Mouse (Mus musculus) T-helper 1 cell (primary cell): ENCODE measurements around the gene Syde2.

ENCODE experiments used
- in situ Hi-C: fragments of 300-600 bp; cut with MboI, MseI; formaldehyde crosslinking; loops from one replicate; pipeline ENCODE4 v1.15.1; 2025; ENCODE audit warnings: high pct_unique_total_duplicates

The Syde2 gene

DNA sequence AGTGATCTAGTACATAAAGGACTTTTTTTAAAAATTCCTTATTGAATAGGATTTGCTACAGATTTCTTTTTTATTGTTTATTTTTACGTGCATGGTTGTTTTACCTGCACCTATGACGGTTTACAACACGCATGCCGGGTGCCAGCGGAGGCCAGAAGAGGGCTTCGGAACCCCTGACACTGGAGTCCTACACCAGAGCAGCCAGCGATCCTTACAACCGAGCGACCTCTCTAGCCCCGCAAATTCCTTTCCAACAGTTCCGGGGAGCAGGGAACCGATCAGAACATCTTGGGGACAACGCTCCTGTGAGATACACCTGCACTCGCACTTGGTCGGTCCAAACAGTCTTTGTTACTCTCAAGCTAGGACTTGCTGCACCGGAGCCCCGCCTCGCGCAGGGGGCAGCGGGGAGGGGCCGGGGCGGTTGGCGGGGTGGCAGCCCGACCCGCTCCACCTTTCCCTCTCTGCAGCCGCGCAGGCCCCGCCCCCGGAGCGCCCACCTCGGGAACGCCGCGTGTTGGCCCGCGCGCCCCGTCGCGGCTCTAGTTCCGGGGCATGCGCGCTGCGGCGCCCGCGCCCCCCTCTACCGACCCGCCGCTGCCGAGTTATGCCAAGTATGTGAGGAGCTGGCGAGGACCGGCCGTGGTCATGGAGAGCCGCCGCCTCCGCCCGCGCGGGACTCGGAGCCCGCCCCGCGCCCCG lies at the start of gene Syde2:
Gene Syde2, plus strand, starts transcription at position 603 of the 702 bp plus-strand sequence.
- in situ Hi-C loops = loop anchor here (5.0 kb wide), 1 partner anchor 35 kb away; no protein-coding TSS in a partner anchor

DNA sequence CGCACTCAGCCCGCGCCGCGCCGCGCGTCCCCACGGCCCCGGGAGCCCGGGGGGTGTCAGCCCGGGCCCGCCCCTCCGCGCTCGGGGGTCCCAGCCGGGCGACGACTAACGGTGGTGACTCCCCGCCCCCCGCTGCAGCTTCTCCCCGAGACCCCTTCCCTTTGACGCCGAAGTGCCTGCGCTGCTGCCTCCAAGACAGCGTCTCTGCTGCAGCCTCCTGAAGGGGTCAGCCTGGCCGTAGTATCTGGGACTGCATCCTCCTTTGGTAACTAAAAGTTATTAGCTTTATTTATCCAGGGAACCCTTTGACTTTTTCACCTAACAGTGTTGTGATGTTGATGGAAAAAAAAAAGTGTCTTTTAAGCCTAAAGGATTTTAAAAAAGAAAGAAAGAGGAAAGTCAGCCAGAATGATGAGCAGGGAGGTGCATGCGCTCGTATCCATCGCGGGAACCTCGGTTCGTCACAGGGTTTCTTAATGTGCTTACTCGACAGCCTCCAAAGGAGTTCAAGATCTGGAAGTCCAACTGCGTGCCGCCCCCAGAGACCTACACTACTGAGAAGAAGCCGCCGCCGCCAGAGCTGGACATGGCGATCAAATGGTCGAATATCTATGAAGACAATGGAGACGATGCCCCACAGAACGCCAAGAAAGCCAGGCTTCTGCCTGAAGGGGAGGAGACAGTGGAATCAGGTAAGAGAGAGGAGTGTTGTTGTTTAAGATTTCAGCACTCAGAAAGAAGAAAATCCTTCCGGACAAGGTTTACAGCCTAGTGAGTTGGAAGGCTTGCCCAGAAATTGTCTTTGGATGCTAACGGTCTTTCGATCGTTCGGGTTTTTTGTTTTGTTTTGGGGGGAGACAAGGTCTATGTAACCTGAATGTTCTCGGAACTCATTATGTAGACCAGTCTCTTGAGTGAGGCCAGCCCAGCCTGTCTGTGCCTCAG lies 49.0 kb upstream of the Syde2 start:
- in situ Hi-C loops = no loop called here

DNA sequence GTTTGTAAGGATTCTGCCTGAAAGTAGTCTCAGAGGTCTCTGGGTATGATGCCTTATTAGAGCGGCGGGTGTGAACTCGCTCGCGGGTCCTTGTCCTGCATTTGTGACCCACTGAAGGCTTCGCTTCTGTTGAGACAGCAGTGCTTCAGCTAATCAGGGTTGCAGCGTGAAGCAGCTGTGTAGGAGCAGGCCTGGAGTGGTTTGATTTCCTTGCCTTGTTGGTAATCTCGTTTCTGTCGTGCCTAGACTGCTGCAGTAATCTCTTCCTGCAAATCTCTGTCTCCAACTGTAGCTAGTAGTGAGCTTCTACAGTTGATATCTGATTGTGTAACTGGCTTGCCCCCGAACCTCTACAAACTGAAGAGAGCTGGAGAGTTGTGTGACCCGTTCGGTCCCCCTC lies 48.3 kb upstream of the Syde2 start:
- in situ Hi-C loops = no loop called here

DNA sequence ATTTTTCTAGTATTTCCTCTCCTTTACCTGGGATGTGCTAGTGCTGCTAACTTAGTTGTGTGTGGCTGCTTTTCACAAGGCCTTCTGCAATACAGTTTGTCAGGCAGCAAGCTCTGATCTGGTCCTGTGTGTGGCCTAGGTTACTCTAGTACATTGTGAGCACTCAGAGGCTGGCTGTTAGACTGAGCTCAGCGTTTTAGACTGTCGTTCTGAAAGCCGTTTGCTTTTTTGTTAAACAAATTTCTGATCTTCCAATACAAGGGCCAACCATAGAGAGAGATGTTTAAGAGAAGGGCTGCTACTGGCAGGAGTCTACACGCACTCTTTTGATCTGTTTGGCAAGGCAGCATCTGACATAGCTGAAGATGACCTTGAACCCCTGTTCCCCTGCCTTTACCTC lies 47.7 kb upstream of the Syde2 start:
- in situ Hi-C loops = no loop called here

DNA sequence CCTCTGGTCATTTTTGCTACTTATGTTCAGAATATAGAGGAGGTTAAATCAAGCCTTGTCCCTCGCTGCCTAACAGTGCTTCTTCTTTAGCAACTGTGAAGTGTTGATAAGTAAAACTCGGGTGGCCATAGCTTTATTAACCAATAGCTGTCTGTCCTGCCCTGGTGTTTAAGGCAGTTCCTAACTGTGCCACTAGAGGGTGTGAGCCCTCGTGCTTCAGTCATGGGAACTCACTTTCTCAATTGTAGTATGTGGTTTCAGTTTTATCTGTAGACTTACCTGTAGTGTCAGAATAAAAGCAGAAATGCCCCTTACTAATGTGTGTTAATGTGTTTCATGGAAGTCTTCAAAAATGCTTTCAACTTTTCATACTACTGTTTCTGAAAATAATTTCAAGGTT lies 45.7 kb upstream of the Syde2 start:
- in situ Hi-C loops = no loop called here

DNA sequence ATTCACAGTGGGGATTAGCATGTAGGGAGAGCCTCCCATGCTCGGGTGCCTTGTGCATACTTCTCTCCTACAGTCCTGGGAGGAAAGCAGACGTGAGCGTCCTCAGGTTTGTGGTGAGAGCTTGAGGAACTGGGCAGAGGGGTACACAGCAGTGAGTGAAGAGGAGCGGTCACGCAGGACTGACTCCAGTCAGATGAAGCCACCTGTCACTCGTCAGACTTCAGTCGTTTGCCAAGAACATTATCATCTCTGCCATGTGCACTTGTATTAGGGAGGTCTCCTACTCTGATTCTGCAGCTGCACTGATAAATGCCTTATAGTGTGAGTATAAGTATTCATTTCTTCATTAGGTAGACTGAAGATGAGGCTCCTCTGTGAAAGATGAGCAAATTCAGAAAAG lies 43.3 kb upstream of the Syde2 start:
- in situ Hi-C loops = no loop called here

DNA sequence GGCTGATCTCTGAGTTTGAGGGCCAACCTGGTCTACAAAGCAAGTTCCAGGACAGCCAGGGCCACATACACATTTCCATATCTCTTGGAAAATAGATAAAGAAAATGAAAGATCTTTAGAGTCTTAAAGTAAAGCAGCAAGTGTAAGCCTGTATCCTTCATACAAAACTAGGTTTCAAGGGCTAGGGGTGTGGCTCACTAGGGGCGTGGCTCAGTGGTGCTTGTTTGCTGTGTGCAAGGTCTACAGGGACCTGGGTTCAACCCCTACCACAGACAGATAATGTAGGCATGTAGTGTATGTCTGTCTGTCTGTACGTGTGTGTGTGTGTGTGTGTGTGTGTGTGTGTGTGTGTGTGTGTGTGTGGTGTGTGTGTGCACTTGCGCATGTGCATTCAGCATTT lies 41.8 kb upstream of the Syde2 start:
- in situ Hi-C loops = loop anchor here (5.0 kb wide), 1 partner anchor 231 kb away; no protein-coding TSS in a partner anchor

DNA sequence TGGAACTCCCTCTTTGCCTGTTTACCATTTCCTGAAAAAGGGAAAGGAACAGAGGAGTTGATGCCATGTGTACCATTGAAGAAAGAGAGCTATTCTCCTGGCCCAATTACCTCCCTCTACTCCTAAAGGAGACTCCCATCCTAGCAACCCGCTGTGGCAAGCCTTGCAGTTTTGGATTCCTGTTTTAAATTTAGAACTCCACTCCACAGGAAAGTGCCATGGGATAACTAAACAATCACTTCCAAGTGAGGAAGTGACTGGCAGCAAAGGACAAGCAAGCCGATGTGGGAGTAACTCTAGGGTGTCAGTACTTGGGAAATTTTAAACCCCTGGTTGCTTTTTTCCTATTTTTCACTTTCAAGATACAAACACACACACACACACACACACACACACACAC lies 41.0 kb upstream of the Syde2 start:
- in situ Hi-C loops = loop anchor here (5.0 kb wide), 1 partner anchor 231 kb away; no protein-coding TSS in a partner anchor

DNA sequence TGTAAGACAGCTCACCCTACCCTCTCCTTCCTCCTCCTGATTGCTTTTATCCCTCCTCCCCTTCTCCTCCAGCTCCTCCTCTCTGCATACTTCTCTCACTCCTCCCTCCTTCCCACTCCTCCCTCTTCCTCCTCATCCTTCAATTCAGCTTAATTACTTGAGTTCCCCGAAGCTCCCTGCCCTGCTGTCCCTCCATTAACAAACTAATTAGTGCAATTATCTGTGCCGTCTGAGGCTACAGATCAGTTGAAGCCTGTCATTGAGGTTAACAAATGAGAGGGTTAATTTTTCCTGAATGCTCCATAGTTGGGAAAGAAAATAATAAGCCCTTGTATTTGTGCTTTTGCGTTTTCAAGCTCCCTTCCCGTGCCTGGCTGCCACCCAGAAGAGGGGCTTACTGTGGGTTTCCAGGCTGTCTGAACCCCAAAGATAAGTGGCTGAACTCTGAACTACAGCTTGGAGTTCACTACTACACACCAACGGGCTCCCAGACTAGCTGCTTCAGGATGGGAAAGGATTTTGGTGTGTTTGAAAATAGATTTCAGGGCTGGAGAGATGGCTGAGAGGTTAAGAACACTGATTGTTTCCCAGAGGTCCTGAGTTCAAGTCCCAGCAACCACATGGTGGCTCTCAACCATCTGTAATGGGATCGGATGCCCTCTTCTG lies 40.0 kb upstream of the Syde2 start:
- in situ Hi-C loops = loop anchor here (5.0 kb wide), 1 partner anchor 230 kb away; no protein-coding TSS in a partner anchor

DNA sequence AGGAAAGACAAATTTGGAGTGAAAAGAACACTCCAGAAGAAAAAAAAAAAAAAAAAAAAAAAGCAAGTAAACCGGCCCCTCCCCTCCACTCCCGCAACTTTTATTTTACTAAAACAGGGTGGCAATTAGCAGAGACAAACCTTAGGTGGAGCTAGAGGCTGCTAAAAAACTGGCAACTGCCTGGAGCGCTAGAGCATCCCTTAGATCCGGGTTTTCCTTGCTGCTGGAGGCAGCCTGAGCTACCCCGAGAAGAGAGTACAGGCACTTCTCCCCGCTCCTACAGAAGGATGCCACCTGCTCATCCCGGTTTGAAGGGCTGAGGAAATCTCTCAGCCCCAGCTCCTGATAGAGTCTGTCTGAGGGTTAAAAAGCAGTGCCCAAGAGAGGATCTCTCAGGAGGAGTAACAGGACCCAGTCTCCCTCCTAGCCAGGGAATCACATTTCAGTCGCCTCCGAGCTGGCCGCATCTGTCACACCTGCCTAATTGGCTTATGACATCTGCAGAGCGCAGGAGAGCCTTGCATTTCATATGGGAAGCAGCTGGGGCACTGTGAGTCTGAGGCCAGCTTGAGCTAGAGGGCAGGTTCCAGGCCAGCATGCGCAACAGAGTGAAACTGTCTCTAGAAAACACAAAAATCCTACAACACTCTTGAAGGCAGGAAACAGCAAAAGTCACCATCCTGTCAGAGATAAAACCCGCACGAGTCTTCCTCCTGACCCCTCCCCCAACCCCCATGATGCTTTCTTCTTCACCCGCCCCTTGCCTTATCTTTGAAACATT lies 37.4 kb upstream of the Syde2 start:
- in situ Hi-C loops = loop anchor here (5.0 kb wide), 1 partner anchor 37 kb away; the partner anchor contains the start of gene Syde2

DNA sequence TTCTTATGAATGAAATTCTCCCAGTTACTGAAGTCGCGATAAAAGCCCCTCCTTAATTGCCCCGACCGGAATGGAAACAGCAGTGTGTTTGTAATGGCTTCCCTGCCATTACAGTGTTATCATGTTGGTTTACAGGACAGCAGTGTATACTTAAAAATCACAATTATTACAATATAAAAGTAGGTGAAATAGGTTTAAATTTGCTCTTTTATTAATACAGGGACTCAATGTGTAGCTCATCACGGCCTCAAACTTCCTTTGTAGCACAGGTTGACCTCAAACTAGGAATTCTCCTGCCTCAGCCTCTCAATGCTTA lies 36.9 kb upstream of the Syde2 start:
- in situ Hi-C loops = loop anchor here (5.0 kb wide), 1 partner anchor 37 kb away; the partner anchor contains the start of gene Syde2

DNA sequence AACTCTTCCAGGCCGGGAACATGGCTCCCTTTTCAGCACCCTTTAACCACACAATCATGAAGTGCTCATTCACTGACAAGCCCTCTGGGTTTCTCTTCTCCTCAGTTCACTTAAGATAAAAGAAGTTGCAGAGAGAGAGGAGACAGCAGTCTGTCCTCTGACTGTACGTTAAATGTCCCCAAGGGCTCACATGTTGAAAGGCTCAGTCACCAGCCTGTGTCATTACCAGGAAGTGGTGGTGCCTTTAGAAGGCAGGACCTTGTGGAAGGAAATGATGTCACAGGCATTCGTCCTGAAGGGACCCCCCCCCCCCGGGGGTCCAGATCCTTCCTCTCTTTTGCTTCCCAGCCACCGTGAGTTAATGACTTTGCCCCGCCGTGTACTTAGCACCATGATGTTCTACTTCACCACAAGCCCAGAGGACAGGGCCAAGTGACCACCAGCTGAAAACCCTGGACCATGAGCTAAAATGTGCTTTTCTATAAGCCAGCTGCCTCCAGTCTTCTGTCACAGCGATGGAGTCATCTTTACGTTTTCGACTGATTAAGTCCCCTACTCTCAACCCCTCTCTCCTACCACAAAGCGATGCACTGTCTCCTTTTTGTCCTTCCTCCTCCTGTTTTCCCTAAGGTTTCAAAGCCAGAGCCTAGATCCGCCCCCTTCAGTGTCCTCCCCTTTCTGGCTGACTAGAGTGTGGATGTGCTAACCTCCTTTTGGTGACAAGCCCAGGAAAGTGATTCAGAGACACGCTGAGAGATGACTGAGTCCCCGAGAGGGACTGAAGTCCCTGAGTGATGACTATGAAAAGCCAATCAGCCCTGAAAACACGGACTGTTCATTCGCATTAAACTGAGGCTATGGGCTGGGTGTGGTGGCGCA lies 36.1 kb upstream of the Syde2 start:
- in situ Hi-C loops = loop anchor here (5.0 kb wide), 1 partner anchor 36 kb away; the partner anchor contains the start of gene Syde2

DNA sequence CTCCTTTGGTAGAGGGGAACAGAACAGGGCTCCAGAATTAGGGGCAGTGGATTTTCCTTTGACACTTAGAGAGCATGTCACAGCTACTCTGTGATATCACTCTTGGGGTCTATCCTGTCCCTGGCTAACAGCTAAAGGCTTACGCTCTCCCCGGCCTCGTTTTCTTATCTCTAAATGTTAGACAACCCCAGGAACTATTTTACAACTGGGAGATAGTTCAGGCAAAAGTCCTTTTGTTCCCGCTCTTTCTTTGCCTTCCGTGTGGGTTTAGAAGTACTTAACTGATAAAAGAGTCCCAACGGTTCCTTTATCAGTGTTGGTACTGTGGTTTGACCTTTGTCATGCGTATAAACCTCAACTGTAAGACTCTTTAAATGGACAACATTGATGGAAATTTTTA lies 34.7 kb upstream of the Syde2 start:
- in situ Hi-C loops = loop anchor here (5.0 kb wide), 1 partner anchor 34 kb away; the partner anchor contains the start of gene Syde2

DNA sequence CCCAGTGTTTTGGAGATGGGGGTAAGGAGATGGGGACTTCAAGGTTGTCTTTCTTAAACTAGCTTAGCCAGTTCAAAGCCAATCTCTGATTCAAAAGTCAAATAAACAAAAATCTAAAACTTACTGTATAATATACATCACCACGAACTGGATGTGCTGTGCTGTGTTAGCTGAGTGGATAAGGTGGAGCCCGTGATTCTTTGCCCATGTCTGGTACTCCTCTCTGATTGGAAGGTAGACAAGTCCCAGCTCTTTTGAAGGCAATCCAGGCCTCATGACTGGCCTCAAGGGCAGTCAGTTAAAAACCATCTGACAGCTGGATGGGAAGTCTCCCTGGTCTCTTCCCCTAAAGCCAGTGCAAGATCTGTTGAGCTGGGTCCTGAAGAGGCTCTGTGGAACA lies 34.3 kb upstream of the Syde2 start:
- in situ Hi-C loops = loop anchor here (5.0 kb wide), 1 partner anchor 34 kb away; the partner anchor contains the start of gene Syde2

DNA sequence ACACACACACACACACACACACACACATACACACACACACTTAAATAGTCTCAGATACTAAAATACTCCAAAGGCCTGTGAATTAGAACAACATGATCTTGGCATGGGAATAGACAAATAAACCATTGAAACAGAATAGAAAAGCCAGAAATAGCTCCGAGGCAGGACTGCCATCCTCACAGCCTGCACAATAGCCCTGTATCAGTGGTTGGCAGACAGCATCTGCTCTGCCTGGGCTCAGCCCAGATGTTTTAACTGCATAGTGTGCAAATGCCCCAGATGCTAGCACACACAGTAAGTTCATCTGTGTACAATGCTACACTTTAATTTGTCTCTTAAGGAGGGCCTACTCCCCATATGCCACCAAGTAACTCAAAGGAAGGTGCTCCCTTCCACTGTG lies 27.8 kb upstream of the Syde2 start:
- in situ Hi-C loops = loop anchor here (10.0 kb wide), 1 partner anchor 495 kb away; no protein-coding TSS in a partner anchor

DNA sequence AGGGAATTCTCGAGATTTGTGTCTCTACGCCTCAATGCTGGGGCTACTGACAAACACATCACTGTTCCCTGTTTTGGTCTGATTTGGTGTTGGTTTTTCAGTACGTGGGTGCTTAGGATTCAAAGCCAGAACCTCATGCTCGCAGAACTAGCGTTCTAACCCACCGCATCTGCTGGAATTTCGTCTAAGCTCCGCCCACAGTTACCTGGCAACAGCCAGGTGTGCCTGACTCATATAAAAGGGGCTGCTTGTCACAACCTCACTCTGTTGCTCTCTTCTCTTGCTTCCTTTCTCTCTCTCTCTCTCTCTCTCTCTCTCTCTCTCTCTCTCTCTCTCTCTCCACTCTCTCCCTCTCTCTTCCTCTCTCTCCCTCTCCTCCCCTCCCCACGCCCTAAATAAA lies 25.3 kb upstream of the Syde2 start:
- in situ Hi-C loops = loop anchor here (10.0 kb wide), 1 partner anchor 492 kb away; no protein-coding TSS in a partner anchor

DNA sequence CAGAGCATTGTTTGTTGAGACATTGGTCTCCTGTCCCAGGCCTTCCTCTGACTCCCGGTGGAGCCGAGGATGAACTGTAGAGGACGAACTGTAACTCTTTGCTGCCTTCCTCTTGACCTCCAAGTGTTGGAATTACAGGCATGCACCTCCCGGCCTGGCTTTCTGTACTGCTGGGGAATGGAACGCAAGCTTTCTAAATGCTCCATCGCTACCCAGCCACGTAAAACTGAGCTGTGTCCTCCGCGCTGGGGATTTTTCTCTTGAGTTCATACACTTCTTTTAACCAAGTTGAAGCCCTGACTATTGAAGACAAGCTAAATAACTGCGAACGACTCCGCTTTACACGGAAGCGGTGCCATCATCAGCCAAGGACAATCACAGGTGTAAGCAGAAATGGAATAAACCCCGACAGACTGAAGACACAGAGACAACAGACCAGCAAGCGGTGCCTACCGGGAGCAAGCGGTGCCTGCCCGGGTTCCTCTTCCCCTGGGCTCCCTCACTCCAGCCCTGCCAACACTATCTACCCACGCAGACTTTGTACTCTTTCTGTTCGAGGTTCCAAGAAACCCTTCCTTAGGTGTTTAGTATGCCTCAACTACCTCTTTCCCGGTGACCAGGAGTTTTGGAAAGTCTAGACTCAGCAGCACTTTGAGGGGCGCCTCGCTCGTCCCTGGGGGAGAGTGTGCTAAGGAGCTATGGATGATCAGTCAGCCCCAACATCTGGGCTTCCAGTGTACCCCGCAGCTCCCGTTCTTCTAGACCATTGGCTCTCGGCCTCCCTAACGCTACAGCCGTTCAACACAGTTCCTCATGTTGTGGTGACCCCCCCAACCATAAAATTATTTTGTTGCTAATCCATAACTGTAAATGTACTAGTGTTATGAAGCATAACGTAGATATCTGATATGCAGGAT lies 24.3 kb upstream of the Syde2 start:
- in situ Hi-C loops = loop anchor here (10.0 kb wide), 1 partner anchor 491 kb away; no protein-coding TSS in a partner anchor

DNA sequence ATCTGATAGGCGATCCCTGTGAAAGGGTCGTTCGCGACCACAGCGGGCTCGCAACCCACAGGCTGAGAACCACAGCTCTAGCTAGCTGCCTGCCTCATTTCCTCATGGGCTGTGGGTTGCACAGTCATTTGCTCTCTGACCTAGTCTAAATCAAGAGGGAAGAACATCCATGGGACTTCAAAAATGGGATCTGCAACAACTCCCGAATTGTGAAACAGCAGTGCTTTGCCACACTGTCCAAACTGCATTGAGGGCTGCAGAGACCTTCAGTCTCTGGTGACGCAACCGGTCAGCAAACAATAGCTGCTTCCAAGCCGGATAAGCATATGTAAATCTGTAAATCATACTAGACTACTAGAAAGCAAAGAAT lies 23.7 kb upstream of the Syde2 start:
- in situ Hi-C loops = loop anchor here (10.0 kb wide), 1 partner anchor 491 kb away; no protein-coding TSS in a partner anchor

DNA sequence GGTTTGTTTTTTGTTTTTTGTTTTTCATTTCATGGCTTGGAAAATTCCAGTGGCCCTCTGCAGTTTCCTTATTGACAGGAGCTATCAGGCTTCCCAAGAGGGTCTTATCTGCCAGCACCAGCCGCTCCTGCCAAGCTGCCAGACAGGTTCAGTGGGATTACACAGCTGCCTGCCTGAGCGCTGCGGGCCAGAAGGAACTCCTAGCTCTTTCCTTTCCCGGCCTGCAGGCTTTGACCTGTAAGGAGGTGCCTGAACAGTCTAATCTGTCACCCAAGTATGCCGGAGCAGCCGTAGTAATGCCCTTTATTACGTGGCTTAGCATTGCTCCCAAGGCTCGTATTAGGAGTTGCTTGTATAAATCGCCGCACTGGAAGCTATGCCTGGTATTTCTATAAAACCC lies 23.2 kb upstream of the Syde2 start:
- in situ Hi-C loops = loop anchor here (10.0 kb wide), 1 partner anchor 490 kb away; no protein-coding TSS in a partner anchor
